Mouse (Mus musculus): ENCODE measurements around the gene Slpi.
"Not testable (repeated sequence)": the region's sequence is repeated elsewhere in the genome, so short reads cannot be mapped to it uniquely, and the experiment has no call there.

Gene Slpi

GRCm38 (mm10) chr2:164332440-164332839 is 56.5 kb downstream of the Slpi start, which contains the start of gene Svs5:
Gene Svs5, plus strand, starts transcription at chr2:164332740.
- in situ Hi-C loops (cut with MboI; ENCODE audit: unreplicated experiment in 2 of 2), result not testable (repeated sequence)

GRCm38 (mm10) chr2:164320983-164321382 is 67.9 kb downstream of the Slpi start:
- in situ Hi-C loops (cut with MboI; ENCODE audit: unreplicated experiment in 2 of 2), result no loop called here

- in situ Hi-C loops (cut with MboI; ENCODE audit: unreplicated experiment in 2 of 2), result not testable (repeated sequence)
Observed at GRCm38 (mm10) chr2:164316451-164316850, 72.4 kb downstream of the Slpi start, which contains the start of gene Svs6. Gene Svs6, plus strand, starts transcription at chr2:164316751.

GRCm38 (mm10) chr2:164315460-164315859 is 73.4 kb downstream of the Slpi start:
- in situ Hi-C loops (cut with MboI; ENCODE audit: unreplicated experiment in 2 of 2), result not testable (repeated sequence)

- in situ Hi-C loops (cut with MboI; ENCODE audit: unreplicated experiment in 2 of 2), result no loop called here
Observed at GRCm38 (mm10) chr2:164312599-164312998, 76.3 kb downstream of the Slpi start.
